Mouse (Mus musculus): Measurements from ENCODE around the gene Car6.

Gene Car6

DNA sequence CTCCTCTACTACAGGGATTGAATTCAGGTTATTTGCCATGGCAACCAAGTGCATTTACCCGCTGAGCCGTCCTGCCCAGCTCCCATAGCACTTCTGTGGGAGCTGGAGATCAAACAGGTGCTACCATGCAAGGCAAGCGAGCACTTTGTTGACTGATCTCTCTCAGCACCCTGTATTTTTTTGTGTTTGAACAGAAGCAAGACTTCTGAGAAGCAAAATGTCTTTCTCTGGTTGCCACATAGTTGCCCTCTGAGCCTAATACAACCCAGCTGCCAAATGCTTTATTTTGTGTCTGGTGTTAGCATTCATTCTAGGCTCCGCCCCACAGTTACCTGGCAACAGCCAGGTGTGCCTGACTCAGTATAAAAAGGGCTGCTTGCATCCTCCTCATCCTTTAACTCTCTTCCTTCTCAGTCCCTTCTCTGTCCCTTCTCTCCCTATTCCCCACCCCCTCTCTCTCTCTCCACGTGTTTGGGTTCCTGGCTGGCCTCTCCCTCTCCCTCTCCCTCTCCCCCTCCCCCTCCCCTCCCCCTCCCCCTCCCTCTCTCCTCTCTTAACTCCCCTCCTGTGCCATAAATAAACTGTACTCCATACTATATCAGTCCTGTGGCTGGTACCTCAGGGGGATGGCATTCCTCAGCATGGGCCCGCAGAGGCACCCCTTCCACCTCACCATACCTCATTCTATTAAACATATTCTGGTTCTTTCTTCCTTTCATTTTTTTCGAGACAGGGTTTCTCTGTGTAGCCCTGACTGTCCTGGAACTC, 27.6 kb upstream of the Car6 start:
- DNase-seq (ENCODE audit: low spot score), result no peak

DNA sequence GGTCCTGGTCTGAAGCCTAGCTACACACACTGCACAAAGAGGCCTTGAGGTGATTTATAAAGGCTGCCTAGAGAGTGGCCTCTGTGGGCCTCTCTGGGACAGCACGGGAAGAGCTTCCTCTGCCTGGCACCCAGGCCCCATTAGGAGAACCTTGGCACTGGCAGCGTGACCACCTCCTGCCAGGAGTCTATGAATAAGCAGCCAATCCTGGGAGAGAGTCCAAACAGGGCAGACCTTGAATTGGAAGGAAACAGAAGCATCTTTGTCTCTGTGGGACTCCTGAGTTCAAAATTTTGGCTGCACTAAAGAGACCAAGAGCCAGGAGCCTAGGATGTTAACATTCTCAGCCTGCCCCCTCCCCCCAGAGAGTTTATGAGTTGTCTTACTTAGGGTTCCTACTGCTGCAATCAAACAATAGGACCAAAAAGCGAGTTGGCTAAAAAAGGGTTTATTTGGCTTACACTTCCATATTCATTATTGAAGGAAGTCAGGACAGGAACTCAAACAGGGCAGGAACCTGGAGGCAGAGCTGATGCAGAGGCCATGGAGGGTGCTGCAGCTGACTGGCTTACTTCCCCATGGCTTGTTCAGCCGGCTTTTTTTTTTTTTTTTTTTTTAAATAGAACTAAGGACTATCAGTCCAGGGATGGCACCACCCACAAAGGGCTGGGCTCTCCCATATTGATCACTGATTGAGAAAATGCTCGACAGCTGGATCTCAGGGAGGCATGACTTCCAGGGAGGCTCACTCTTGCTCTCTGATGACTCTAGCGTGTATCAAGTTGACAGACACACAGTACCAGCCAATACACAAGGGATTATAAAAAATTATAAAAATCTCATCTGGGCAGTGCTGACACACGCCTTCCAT, 25.9 kb upstream of the Car6 start:
- DNase-seq (ENCODE audit: low spot score), result peak; percentile 32

DNA sequence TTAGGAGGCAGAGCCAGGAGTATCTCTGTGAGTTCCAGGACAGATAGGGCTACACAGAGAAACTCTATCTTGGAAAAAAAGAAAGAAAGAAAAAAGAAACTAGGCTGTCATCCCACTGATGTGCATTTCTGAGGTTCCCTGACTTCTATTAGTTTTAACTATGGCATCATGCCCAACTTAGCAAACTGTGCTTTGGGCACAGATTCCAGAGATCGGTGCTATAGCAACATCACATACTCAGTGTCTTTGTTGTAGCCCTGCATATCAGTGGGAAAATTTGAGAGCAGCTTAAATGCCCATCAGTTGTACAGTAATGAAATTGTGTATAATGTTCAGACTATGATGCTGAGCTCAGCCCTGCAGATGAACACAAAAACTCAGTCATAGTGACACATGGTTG, 24.6 kb upstream of the Car6 start:
- no peak for DNase-seq (ENCODE audit: low spot score)

DNA sequence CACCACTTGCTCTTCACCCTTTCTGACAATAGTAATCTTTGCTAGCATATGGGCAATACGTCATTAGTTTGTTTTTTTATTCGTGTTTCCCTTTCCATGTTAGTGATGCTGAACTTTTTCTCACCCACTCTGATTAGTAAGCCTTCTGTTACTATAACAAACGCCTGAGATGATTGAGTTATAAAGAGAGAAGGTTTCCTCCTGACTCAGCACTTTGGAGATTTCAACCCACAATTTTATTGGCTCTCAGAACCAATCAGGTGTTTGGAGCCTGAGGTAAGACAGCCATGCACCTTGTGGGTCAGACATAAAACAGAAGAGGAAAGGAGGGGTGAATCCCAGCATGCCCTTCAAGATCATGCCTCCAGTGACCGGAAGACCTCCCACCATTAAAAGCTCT, 22.7 kb upstream of the Car6 start:
- DNase-seq (ENCODE audit: low spot score), result no peak

DNA sequence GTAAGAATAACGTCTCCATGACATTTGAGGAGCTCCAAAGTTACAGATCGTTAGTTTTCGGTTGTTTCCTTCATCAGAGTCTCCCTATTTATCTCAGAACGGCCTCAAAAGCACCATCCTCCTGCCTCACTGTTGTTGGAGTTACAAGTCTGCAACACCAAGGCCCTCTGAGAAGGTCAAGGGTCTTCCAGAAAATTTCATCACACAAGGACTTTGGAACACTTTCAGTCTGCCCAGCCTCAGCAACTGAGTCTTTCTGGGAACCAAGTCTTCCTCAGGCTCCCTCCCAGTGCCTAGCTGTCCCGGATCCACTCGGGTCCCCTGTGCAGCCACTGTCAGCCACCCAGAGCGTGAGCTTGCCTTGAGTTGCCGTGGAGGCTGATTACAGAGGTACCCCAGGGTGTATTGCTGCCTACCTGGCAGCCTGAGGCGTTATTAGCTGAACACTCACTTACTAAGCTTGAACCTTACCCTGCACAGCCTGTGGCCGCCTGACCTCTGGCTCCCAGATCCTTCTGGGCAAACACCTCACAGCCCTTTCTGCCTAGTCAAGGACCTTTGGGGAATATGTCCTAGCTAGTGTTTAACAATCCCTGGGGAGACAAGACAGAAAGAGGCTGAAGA, 20.0 kb upstream of the Car6 start:
- no peak for DNase-seq (ENCODE audit: low spot score)

DNA sequence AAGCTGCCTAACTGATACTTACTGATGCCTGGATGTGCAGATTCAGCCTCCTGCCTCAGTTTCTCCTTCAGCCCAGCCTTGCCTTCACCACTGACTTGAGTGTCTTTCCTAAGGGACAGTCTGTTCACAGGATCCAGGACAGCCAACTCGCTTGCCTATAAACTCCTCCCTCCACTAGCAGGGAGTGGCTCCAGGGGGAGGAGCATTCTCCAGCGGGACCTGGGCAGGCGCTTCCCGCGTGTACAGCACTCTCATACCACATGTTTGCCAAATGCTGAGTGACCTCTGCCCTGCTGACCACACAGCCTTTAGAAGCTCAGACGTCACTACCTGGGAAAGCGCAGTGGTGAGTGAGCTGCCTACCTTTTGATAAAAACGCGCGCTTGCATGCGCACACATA, 19.5 kb upstream of the Car6 start:
- DNase-seq (ENCODE audit: low spot score), result peak; percentile 53

DNA sequence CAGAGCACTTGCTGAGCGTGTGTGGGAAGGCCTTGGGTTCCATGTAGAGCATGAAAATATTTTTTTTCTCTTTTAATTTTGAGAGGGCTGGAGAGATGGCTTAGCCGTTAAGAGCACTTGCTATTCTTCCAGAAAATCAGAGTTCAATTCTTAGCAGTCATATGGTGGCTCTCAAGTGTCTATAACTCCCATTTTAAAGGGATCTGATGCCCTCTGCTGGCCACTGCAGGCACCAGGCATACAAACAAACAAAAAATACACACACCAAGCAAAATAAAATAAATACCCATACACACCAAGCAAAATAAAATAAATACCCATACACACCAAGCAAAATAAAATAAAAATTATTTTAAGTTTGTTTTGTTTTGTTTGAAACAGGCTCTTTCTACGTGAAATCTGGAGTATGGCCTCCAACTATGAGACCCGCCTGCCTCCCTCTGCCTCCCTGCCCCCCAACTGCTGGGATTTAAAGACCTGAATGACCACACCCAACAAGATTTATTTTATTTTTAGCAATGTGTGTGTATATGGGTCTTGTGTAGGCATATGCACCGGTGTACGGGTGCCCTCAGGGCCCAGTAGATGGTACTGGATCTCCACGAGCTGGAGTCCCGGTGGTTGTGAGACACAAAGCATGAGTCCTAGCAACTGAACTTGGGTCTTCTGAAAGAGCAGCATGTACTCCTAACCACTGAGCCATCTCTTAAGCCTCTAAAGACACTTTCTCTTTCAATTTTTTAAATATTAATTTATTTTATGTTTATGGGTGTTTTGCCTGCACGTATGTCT, 18.6 kb upstream of the Car6 start:
- DNase-seq (ENCODE audit: low spot score), result peak; percentile 68

DNA sequence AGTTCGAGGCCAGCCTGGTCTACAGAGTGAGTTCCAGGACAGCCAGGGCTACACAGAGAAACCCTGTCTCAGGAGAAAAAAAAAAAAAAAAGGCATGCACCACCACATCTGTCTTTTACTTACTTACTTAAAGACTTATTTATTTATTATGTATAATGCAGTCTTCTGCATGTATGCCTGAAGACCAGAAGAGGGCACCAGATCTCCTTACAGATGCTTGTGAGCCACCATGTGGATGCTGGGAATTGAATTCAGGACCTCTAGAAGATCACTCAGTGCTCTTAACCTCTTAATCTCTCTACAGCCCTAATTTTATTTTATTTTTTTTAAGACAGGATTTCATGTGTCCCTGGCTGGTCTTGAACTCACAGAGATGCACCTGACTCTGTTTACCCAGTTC, 16.8 kb upstream of the Car6 start:
- DNase-seq (ENCODE audit: low spot score), result no peak

DNA sequence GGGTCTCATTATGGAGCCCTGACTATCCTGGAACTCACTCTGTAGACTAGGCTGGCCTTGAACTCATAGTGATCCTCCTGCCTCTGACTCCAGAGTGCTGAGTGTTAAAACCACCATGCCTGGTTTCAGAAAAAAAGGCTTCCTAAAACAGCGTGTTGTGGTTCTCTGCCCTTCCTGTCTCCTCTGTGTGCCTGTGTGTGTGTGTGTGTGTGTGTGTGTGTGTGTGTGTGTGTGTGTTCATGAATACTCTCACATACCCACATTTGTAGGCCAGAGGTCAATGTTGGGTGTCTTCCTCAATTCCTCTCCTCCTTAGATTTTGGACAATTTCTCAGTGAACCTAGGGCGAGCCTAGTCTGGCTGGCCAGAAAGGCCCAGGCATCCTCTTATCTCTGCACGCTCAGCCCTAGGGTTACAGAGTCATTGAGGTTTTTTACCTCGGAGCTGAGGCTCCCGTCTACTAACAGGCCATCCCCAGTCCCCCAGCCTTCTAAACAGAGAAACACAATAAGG, 16.0 kb upstream of the Car6 start:
- no peak for DNase-seq (ENCODE audit: low spot score)

DNA sequence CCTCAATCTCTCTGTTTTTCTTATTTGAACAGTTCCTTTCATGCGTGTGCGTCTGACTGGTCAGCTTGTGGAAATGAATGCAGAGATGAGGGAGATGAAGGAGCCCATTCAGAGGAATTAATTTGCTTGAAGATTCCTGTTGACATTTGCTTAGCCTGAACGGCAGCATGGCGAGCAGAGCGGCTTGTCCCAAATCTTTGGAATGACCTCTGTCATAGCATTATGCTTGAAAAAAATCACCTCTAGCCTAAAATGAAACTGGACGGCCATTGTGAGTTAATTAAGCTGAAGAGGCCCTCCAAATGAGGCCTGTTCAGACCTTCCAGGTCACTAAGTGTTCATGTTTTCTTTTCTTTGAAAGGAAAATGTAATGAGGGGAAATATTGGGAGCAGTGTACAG, 15.3 kb upstream of the Car6 start:
- DNase-seq (ENCODE audit: low spot score), result no peak

DNA sequence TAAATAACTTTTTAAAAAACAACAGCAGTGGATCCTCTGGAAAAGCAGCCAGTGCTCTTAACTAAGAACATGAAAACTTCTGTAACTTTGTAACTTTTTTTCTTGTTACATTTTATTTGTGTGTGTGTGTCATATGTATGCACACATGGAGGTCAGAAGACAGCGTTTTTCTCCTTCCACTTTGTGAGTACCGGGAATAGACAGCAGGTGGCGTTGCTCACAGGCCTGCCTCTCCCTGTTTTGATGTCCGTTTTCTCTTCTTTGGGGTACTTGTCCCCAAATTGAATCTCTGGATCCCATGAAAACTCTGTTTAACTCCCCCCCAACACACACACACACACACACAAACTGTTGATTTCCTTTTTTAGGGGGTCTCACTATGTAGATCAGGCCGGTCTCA, 12.8 kb upstream of the Car6 start:
- no peak for DNase-seq (ENCODE audit: low spot score)

DNA sequence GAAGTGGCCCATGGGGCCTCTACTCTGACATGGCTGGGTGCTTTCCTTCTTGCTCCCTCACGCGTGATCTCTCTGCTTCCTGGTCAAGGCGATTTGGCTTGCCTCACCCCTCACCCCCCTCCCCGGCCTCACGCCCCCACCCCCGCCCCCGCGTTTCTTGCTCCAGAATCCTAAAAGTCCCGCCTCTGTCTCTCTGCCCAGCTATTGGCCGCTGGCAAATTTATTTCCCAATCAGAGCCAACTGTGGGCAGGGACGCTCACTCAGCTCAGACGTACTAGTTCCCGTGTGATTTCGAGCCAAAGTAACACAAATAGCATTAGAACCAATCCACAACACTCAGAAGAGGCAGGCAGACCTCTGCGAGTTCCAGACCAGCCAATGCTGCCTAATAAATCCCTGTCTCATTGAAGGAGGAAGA, 11.4 kb upstream of the Car6 start:
- DNase-seq (ENCODE audit: low spot score), result peak; percentile 39

DNA sequence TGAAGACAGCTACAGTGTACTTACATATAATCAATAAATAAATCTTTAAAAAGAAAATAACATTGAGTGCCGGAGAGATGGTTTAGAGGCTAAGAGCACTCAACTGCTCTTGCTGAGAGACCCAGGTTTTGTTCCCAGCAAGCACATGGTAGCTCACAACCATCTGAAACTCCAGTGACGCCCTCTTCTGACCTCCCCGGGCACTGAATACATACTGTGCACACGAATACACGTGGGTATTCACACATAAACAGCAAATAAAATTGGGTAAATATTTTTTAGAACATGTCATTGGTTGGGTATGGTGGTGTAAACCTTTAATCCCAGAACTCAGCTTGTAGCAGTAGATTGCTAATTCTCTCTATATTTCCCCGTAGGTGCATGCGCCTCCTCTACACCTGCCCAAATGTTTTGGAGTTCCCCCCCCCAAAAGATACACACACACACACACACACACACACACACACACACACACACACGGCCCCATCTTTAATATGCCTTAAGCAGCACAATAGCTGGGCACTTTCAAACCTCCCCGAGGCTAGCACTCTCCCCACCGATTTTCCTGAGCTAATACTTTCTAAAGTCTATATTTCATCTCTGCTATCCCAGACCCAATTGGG, 10.9 kb upstream of the Car6 start:
- no peak for DNase-seq (ENCODE audit: low spot score)

DNA sequence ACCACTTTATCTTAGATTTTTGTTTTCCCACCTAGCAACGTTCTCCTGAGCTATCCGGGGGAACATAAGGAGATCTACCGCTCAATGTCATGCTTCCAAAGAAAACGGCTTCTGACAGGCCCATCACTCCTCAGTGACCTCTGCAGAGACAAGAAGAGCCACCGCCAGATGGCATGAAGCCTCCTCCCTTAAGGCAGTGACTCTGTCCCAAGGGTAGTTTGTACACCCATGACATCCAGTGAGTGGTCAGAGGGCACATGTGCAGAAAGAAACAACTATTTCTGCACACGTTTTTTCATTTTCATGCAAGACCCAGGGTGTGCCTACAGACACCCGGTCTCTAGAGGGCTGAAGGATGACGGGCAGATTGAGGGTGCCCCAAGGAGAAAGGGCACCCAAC, 9.2 kb upstream of the Car6 start:
- no peak for DNase-seq (ENCODE audit: low spot score)

DNA sequence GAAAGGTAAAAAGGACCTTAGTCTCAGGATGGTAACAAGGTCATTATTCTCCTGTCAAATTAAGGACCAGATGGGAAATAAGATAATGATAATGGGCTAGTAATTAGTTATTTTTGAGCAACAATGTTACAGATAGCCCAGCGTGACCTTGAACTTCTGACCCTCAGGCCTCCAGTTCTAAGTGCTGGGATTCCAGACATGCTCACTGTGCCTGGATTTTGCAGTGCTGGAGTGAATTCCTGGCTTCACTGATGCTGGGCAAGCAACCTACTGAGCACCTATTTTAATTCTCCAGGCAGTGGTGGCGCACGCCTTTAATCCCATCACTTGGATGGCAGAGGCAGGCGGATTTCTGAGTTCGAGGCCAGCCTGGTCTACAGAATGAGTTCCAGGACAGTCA, 8.6 kb upstream of the Car6 start:
- no peak for DNase-seq (ENCODE audit: low spot score)

DNA sequence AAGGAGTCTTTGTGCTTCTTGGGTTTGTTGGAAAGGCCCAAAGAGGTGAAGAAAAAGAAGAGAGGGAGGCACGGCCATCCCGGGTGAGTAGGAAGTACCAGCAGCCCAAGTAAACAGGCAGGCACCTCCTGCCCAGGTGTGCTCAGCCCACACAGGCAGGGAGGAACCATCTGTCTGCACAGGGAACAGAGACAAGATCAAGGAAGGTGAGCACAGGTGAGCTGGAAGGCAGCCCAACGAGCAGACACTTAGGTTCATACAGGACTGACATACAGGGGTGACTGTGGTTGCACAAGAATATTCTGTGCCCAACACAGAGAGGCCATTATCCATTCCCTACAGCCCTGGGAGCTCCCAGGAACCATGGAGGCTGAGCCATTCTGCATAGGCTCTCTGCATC, 3.7 kb upstream of the Car6 start:
- peak; percentile 11 for DNase-seq (ENCODE audit: low spot score)

DNA sequence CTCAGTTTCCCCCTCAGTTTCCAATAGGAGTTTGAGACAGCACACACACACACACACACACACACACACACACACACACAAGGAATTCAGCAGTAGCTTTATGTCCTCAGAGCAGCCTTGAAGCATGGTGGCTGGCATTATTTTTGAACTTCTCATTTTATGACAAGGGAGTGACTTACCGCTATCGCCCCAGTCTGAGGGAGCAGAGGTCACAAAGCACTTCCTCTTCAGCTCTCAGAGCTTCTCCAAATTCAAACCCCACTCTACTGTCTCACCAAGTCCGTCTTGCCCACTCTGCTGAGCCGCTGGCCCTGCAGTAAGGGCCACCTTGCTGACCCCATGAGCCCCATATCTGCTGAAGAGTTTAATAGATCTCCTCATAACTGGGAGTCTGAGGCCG, 1.6 kb upstream of the Car6 start:
- no peak for DNase-seq (ENCODE audit: low spot score)

DNA sequence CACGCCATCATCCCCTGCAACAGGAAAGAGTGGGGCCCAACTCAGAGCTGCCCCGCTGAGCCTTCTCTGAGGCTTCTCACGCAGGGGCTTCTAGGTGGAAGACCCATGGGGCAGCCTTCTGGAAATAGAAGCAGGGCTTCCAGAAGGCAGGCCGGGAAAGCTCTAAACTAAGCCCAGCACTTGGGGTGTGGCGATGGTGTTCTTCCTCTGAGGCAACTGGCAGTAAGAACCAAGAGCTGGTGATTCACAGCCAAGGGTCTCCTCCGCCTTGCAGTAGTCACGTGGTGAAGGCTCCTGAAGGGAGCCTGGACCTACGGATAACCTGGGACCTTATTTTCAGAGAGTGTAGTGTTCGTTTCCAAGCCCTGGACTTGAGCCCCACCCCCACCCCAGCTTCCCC, 2.9 kb downstream of the Car6 start:
- no peak for DNase-seq (ENCODE audit: low spot score)

DNA sequence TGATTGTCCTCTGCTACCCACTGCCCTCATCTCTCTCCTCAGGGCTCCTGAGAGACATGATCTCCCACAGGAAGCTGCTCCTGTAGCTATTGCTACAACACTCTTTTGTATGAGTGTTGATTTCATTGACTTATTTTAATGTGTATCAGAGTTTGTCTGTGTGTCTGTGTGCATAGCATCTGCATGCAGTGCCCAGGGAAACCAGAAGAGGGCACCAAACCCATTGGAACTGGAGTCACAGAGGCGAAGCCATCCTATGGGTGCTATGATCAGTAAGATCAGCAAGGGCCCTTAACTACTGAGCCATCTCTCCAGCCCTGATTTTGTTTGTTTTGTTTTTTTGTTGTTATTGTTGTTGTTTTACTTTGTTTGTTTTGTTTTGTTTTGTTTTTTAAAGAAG, 7.2 kb downstream of the Car6 start:
- DNase-seq (ENCODE audit: low spot score), result peak; percentile 36

DNA sequence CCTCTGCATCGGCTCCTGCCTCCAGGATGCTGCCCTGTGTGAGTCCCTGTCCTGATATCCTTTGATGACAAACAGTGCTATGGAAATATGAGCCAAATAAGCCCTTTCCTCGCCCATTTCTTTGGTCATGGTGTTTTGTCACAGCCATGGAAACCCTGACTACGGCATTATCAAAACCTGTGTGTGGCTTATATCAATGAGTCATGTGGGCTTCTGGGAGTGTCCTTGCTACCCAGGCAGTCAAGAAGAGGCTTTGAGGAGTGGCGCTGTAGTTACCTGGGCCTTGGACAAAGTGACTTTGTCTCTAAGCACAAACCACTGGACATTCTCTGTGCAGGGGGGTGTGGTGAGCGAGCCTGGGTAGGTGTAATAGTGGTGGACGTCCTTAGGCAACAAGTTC, 8.9 kb downstream of the Car6 start:
- DNase-seq (ENCODE audit: low spot score), result no peak

DNA sequence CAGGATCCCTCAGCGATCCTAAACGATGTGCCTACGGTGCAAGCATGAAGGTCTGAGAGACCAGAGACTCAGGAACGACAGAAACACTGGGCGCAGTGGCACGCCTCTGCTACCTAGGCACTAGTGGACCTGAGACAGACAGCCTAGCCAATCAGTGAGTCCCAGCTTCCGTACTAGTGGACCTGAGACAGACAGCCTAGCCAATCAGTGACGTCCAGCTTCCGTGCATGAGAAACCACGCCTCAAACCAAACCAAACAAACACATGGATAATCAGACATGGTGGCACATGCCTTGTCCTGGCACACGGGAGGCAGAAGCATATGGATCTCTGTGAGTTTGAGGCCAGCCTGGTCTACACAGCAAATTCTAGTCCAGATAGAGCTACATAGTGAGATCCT, 12.9 kb downstream of the Car6 start:
- DNase-seq (ENCODE audit: low spot score), result no peak

DNA sequence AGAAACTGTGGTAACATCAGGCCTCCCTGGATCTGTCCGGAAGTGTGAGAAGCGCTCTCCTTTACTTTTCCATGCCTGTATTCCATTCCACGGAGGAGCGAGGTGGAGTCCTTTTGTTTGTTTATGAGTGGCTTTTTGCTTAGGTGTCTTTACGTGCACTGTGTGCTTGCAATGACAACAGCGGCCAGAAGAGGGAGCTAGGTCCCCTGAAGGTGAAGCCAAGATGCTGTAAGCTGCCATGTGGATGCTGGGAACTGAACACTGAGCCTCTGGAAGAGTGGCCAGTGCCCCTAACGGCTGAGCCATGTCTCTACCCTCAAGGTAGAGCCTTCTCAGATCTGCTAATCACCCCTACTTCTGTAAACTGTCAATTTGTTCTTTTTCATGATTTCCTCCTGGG, 19.8 kb downstream of the Car6 start:
- no peak for DNase-seq (ENCODE audit: low spot score)

All from urinary bladder, postnatal 14 days (tissue).